Mouse (Mus musculus) myocyte (in vitro differentiated cells): ENCODE data around the gene Snf8.

Experiments used
- CEBPB ChIP-seq: IDR thresholded peaks from 2 replicates; pipeline ENCODE4 v1.6.1; 2011; ENCODE audit warnings: mild to moderate bottlenecking, moderate library complexity; ENCODE audit not compliant: poor library complexity, insufficient read depth, severe bottlenecking
- POLR2A ChIP-seq: IDR thresholded peaks from one replicate; pipeline ENCODE4 v1.6.1; 2011; ENCODE audit warnings: low read depth, mild to moderate bottlenecking, control low read depth, moderate library complexity; ENCODE audit not compliant: insufficient read length

- TF ChIP-seq POLR2A (no peak), CEBPB (no peak)
These were observed 46.2 kb upstream of the Snf8 start for GRCm38 (mm10) chr11:95988533-95988932.
